Mouse (Mus musculus) right cerebral cortex, postnatal 4 days (tissue): ENCODE measurements at regions not wholly inside any gene's neighbourhood (a gene's known extent, or its start where the extent isn't known, plus 50 kb on each side); places are given as distances from the start of the nearest gene placed in this dataset.

Source experiments
- DNase-seq: peaks from one replicate; pipeline ENCODE4 v3.0.0-alpha.2; 2022

GRCm38 (mm10) chr1:186286401-186286800 lies 169.3 kb upstream of the Lyplal1 start:
- no peak for DNase-seq

GRCm38 (mm10) chr1:186277981-186278634 lies 161.0 kb upstream of the Lyplal1 start:
- DNase-seq, result no peak

DNA sequence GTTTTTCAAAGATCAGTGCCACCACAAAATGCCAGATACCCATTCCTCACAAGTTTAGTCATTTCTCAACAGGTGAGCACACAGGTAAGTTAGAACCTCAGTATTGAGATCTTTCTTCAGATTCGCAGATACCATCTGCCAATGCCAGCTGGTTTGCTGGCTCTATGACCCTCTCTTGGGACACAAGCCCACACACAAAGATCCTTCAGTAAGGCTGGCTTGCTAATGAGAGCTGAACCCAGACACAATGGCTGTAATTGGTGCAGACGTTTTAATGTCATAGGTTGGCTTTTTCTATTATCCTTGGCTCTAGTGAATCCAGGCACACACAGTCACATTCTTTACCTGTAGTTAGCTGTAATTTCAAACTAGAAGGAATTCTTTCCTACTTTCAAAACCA lies 154.3 kb upstream of the Lyplal1 start:
- DNase-seq, result no peak

GRCm38 (mm10) chr1:186267317-186267716 lies 150.2 kb upstream of the Lyplal1 start:
- DNase-seq, result no peak

DNA sequence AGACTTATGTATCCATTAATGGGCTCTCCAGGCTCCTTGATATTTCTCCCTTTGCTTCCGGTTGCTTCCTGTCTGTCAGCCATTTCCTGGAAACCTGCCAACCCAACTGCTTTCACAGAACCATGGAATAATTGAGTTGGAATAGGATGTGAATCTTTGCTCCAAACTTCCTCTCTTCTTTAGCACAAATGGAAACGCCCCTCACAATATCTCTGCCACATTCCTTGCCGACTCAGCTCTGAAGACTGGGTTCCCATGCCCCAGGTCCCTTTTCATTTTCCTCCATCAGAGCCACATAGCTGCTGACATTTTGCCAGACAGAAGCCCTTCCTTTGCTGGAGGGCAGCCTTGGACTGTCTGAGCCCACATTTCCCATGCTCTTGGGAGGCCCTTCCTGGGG lies 147.5 kb upstream of the Lyplal1 start:
- DNase-seq, result peak; percentile 13

DNA sequence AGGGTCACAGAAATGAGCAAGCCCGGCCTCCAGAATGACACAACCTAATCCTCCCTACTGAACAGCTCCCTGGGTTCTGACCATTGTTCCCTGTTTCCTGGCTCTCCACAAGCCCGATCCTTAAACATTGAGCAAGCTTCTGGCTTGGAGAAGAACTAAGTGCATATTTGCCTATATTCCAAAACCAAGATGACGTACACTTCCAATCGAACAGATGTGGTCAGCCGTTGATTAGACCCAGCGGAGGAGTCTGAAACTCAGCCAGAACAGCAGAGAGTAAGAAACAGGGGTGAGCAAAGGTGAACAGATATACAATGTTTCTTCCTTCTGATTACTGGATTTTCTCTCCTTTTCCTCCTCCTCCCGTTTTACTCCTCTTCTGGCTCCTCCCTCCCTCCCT lies 146.8 kb upstream of the Lyplal1 start:
- DNase-seq, result no peak

DNA sequence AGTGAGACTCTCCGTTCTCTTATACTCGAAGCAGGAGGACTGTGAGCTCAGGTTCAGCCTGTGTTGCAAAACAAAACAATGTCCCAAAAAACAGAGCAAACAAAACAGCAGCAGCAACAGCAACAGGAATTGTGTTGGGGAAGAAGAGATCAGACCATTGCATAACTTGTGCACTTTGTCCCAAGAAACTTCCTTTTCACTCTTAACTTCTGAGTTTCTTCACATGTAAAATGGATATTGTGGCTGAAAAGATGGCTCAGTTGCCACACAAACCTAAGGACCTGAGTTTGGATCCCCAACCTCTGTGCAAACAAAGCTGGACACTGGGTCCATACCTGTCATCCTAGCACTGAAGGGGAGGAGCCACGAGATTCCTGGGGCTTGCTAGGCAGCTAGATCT lies 146.1 kb upstream of the Lyplal1 start:
- no peak for DNase-seq

- no peak for DNase-seq
Measured at GRCm38 (mm10) chr1:186262040-186262439, 144.9 kb upstream of the Lyplal1 start.

- DNase-seq, result peak; percentile 17
Measured at GRCm38 (mm10) chr1:186261326-186261833, 144.3 kb upstream of the Lyplal1 start.

GRCm38 (mm10) chr1:186257611-186258010 lies 140.5 kb upstream of the Lyplal1 start:
- DNase-seq, result no peak

GRCm38 (mm10) chr1:186255476-186256080 lies 138.5 kb upstream of the Lyplal1 start:
- DNase-seq, result no peak

GRCm38 (mm10) chr1:186254500-186254899 lies 137.4 kb upstream of the Lyplal1 start:
- no peak for DNase-seq

- DNase-seq, result no peak
Measured at GRCm38 (mm10) chr1:186252551-186252950, 135.4 kb upstream of the Lyplal1 start.

GRCm38 (mm10) chr1:186250316-186250715 lies 133.2 kb upstream of the Lyplal1 start:
- DNase-seq, result peak; percentile 39

DNA sequence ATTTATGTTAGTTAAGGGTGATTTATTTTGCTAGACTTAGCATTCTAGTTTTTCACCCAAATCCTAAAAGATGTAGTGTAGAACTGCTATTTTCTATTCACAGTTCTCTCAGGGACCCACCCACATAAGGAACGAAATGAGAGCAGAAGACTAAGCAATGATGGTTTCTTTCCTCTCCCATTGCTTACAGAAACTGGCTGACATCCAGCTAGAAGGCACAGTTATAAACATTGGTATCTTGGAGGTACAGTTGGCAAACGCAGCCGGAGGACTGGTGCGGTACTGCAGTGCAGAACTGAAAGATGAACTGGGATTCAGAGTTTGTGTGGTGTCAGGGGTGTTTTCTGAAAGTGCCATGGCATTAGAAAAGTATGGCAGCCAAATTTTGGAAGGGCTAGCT lies 132.1 kb upstream of the Lyplal1 start:
- DNase-seq, result no peak

- no peak for DNase-seq
Measured at GRCm38 (mm10) chr1:186245723-186246440, 128.8 kb upstream of the Lyplal1 start.

- peak; percentile 10 for DNase-seq
Measured at GRCm38 (mm10) chr1:186241112-186241511, 124.0 kb upstream of the Lyplal1 start.

DNA sequence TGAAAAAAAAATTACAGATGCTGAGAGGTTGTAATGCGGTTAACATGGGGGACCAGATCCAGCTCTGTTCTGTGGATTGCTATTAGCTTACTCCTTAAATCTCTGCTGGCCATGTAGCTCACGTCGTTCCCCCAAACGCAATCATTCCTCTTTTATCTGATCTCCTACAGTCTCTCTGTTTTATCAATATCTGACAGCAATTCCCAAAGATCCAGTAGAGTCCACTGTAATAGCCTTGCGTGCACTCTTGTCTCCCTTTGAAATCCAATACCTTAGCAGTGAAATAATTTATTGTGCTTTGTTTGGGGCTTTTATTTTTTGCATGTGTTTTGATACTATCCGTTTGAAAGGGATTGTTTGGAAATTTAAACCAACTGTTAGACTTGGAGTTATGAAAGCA lies 120.4 kb upstream of the Lyplal1 start:
- DNase-seq, result no peak

DNA sequence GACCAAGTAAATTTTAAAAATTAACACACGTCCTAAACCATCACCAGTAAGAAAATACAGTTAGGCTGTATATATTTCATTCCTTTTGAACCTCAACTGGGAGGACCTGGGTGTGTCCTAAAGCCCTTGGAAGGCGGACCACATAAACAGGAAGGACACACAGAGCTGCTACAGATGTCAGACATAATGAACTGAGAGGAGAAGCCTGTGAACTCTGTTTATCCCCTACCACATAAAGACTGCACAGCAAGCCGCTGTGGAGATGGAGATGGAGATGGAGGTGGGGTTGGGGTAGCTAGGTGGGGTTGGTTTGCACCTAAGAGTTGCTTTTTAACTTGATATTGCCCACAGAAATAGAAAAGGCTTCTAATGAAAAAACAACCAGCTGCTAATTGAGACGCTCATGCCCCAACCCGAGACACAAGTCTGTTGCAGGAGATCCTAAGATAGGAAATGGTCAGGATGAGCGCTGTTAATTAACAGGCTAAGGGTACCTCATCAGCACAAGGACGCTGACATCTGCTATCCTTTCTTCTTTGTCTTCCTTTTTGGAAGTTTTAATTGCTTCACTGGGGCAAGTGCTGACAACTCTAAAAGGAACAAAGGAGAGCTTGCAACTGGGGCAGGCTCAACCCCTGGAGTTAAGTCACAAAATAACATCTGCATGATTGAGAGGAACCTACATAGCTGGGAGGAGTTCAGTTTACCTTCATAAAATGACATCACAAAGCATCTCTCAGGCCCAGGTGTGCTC lies 119.3 kb upstream of the Lyplal1 start:
- DNase-seq, result no peak

DNA sequence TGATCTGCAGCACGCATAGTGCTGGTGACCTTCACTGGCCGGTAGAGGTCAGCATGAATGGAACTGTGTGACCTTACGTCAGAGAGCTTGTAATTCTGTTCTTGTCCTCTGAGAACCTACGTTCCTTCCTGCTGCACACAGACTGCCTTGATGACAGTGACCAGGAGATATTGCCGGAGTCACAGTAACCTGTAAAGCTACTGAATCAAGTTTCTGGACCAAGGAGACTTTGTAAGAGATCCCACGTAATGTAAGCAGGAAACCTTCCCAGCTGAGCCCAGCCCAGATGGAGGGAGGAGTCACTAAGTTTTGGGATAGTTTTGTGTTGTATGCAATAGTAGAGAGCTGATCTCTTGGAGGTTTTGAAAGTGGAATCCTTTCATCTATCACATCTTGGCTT lies 117.4 kb upstream of the Lyplal1 start:
- DNase-seq, result no peak

- DNase-seq, result no peak
Measured at GRCm38 (mm10) chr1:186230476-186230875, 113.4 kb upstream of the Lyplal1 start.

DNA sequence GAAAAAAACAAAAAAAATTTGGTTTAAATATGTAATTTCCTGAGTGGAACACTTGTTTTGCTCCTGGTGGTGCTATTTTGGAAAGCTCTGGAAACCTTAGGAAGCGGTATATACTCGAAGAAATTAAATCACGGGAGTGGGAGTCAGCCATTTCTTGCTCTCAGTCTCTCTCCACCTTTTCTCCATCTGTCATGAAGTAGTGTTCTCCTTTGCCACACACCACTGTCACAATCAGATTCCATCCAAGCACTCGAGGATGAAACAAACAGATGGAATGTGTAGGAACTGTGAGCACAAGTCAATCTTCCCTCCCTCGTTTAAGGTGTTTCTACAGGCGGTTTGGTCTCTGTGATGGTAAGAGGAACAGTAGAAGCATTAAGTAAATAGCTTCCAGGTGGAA lies 112.7 kb upstream of the Lyplal1 start:
- DNase-seq, result no peak

- no peak for DNase-seq
Measured at GRCm38 (mm10) chr1:186228396-186228795, 111.3 kb upstream of the Lyplal1 start.
